Comparison of ENCODE assay signal across 8 mouse cellular contexts in the genomic region with DNA sequence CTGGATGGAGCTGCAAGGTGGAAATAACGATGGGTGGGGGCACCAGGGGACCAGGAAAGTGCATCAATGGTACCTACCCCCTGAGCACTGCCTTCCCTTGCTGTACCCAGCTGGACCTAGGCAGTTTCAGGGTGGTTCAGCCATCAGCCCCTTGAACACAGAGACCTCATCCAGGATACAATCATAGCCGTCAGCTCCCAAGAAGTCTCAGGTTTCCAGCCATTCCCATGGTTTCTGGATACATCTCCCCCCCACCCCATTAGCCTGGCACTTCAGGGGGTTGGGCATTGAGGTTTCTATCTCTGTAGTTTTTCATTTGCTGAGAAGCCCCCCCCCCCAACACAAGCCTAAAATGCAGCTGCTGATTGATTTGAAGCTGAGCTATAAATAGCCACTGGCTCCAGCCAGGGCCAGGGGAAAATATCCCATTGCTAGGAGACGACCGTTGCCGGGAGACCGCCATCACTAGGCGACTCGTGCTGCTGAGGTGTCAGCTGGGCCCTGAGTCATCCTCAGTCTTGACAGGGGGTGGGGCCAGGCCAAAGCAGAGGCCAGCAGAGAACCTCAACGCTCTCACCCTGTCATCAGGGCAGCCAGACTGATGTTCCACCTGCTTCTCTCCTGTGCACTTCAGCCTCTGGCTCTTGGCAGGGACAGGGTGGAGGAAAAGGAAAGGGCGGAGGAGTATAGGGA. TPM values are rescaled to one million over a fixed set of nuclear protein-coding genes. Genes with fewer than 3 reads are reported as not detected.
DNase-seq lines count a peak whose midpoint lies in the region; ATAC-seq lines count a peak whose summit lies in the region.

No protein-coding gene starts in this region.

- no peaks in the 10 kb centered on the region for H3K36me3 ChIP-seq in forebrain, embryonic 13.5 days (ENCODE audit: poor library complexity, severe bottlenecking)

- H3K27ac ChIP-seq in forebrain, embryonic 13.5 days, result peak overlapping the region; percentile 91

- H3K9me3 ChIP-seq in forebrain, embryonic 13.5 days (replicated peaks), result no peaks in the 10 kb centered on the region

- WGBS in forebrain, embryonic 13.5 days, result 9% methylated on average over 10 of the region's 10 CpGs

- H3K27me3 ChIP-seq in forebrain, embryonic 13.5 days, result no peaks in the 10 kb centered on the region

- H3K4me1 ChIP-seq in forebrain, embryonic 13.5 days, result peaks cover 26% of the 10 kb centered on the region

- peak overlapping the region; percentile 42 for H3K4me2 ChIP-seq in forebrain, embryonic 13.5 days

- peak overlapping the region; percentile 14; the same call in 1 of the 2 replicates for H3K4me3 ChIP-seq in forebrain, embryonic 13.5 days

- peak overlapping the region; percentile 57 for H3K9ac ChIP-seq in forebrain, embryonic 13.5 days

- DNase-seq in ovary, postnatal 36 days (ENCODE audit: low spot score), result peak; percentile 10
- no peak for DNase-seq in ovary, adult 18-20 months (ENCODE audit: low spot score)
- DNase-seq in heart, postnatal 4 days, result peak; percentile 85
- peak; percentile 78 to 83 for DNase-seq in left cerebral cortex, postnatal 36 days (ENCODE audit: low spot score in 2 of 2)
- DNase-seq in right cerebral cortex, postnatal 25 days, result peak; percentile 85
- DNase-seq in spleen, postnatal 36 days (ENCODE audit: low spot score in 2 of 2), result no peak
- DNase-seq in adipocyte (ENCODE audit: low spot score), result no peak

- intact Hi-C loops in left cerebral cortex, postnatal 36 days (cut with DNase I), result loop anchor here (10.0 kb wide), 1 partner anchor 228 kb away; a partner anchor contains a TSS

- peak; percentile 93 for ATAC-seq in forebrain, embryonic 13.5 days

RNA-seq across cellular contexts. Expression of a gene that starts 5.9 kb away (rescaled TPM):
- 22.7 and 25.2 TPM in 2 replicates for polyA plus RNA-seq in forebrain, embryonic 13.5 days (2015; fragmentation: Nextera tagmentation; extraction: Ambion mirVana)
- 1 to 10 TPM in 1 of 2 experiments, under 1 TPM in 1; 0.93 to 1.2 TPM for total RNA-seq in heart, postnatal 4 days (2021)
- 100 to 1,000 TPM; 668 to 710 TPM for total RNA-seq in left cerebral cortex, postnatal 36 days (2021)

RNA-seq across cellular contexts. Expression of a gene that starts 6.0 kb away (rescaled TPM):
- polyA plus RNA-seq in forebrain, embryonic 13.5 days (2015; fragmentation: Nextera tagmentation; extraction: Ambion mirVana), result 43.7 and 53.7 TPM in 2 replicates
- total RNA-seq in heart, postnatal 4 days (2021), result 10 to 100 TPM; 48.4 to 49.3 TPM
- total RNA-seq in left cerebral cortex, postnatal 36 days (2021), result 10 to 100 TPM; 80.7 to 96.2 TPM

RNA-seq across cellular contexts. Expression of a gene that starts 7.5 kb away (rescaled TPM):
- polyA plus RNA-seq in forebrain, embryonic 13.5 days (2015; fragmentation: Nextera tagmentation; extraction: Ambion mirVana), result 1.8 TPM in 1 of 2 replicates, not detected in the other
- 1 to 10 TPM in 1 of 2 experiments, under 1 TPM in 1; 0.86 to 1.2 TPM for total RNA-seq in heart, postnatal 4 days (2021)
- total RNA-seq in left cerebral cortex, postnatal 36 days (2021), result under 1 TPM in 1 of 2 experiments, not detected in 1; 0.52 TPM

RNA-seq across cellular contexts. Expression of a gene that starts 10.3 kb away (rescaled TPM):
- 75.5 and 84.8 TPM in 2 replicates for polyA plus RNA-seq in forebrain, embryonic 13.5 days (2015; fragmentation: Nextera tagmentation; extraction: Ambion mirVana)
- 10 to 100 TPM; 41.0 to 44.2 TPM for total RNA-seq in heart, postnatal 4 days (2021)
- 10 to 100 TPM; 81.2 to 81.7 TPM for total RNA-seq in left cerebral cortex, postnatal 36 days (2021)

RNA-seq across cellular contexts. Expression of a gene that starts 16.6 kb away (rescaled TPM):
- 0.21 and 0.23 TPM in 2 replicates for polyA plus RNA-seq in forebrain, embryonic 13.5 days (2015; fragmentation: Nextera tagmentation; extraction: Ambion mirVana)
- total RNA-seq in heart, postnatal 4 days (2021), result not detected
- not detected for total RNA-seq in left cerebral cortex, postnatal 36 days (2021)

Comparison
In these comparisons a context has a peak if more than half of its experiments do, and no peak if none do; other contexts are left out.
1. DNase-seq: peak in ovary, postnatal 36 days (single experiment), heart, postnatal 4 days (single experiment), left cerebral cortex, postnatal 36 days (2 of 2) and right cerebral cortex, postnatal 25 days (single experiment); none in ovary, adult 18-20 months (single experiment), spleen, postnatal 36 days (0 of 2) and adipocyte (single experiment).
2. RNA of a gene that starts 5.9 kb away (total RNA-seq): 668 to 710 TPM in left cerebral cortex, postnatal 36 days; 0.93 to 1.2 TPM in heart, postnatal 4 days; every median in the first group is over 100 times any median in the second.